Mouse (Mus musculus) cerebellum, adult 9-11 months (tissue): ENCODE results near the gene Ranbp10.
"Not testable (repeated sequence)": the region's sequence is repeated elsewhere in the genome, so short reads cannot be mapped to it uniquely, and the experiment has no call there.

Experiments used
- DNase-seq: peaks from one replicate; pipeline ENCODE4 v3.0.0; 2022

Ranbp10 gene

GRCm38 (mm10) chr8:105833740-105834139 is 6.6 kb upstream of the Ranbp10 start:
- not testable (repeated sequence) for DNase-seq

GRCm38 (mm10) chr8:105826379-105826778 is 771 bp downstream of the Ranbp10 start:
- no peak for DNase-seq

GRCm38 (mm10) chr8:105825506-105825905 is 1.6 kb downstream of the Ranbp10 start:
- no peak for DNase-seq

- DNase-seq = no peak
These were observed 6.2 kb downstream of the Ranbp10 start for GRCm38 (mm10) chr8:105820925-105821324.

- no peak for DNase-seq
These were observed 7.5 kb downstream of the Ranbp10 start for GRCm38 (mm10) chr8:105819659-105820058.

GRCm38 (mm10) chr8:105813241-105813640 is 13.9 kb downstream of the Ranbp10 start:
- no peak for DNase-seq

- no peak for DNase-seq
These were observed 14.6 kb downstream of the Ranbp10 start for GRCm38 (mm10) chr8:105812511-105812910.

- DNase-seq = no peak
These were observed 15.6 kb downstream of the Ranbp10 start for GRCm38 (mm10) chr8:105811543-105811942.

GRCm38 (mm10) chr8:105811061-105811460 is 16.1 kb downstream of the Ranbp10 start:
- peak; percentile 53 for DNase-seq

- DNase-seq = no peak
These were observed 16.8 kb downstream of the Ranbp10 start for GRCm38 (mm10) chr8:105810245-105810786.

- no peak for DNase-seq
These were observed 18.7 kb downstream of the Ranbp10 start for GRCm38 (mm10) chr8:105808480-105808879.

GRCm38 (mm10) chr8:105807766-105808165 is 19.4 kb downstream of the Ranbp10 start:
- DNase-seq = no peak

GRCm38 (mm10) chr8:105805964-105806363 is 21.2 kb downstream of the Ranbp10 start:
- DNase-seq = no peak

- DNase-seq = no peak
These were observed 21.8 kb downstream of the Ranbp10 start for GRCm38 (mm10) chr8:105805346-105805745.

- DNase-seq = no peak
These were observed 22.4 kb downstream of the Ranbp10 start for GRCm38 (mm10) chr8:105804797-105805196.

- no peak for DNase-seq
These were observed 25.8 kb downstream of the Ranbp10 start for GRCm38 (mm10) chr8:105801153-105801904.

- peak; percentile 65 for DNase-seq
These were observed 27.9 kb downstream of the Ranbp10 start for GRCm38 (mm10) chr8:105799091-105799812.

GRCm38 (mm10) chr8:105798408-105798807 is 28.7 kb downstream of the Ranbp10 start:
- DNase-seq = no peak

- no peak for DNase-seq
These were observed 31.4 kb downstream of the Ranbp10 start for GRCm38 (mm10) chr8:105795785-105796184.

- DNase-seq = no peak
These were observed 33.0 kb downstream of the Ranbp10 start for GRCm38 (mm10) chr8:105794009-105794598.

GRCm38 (mm10) chr8:105793331-105793730 is 33.8 kb downstream of the Ranbp10 start:
- no peak for DNase-seq

- DNase-seq = no peak
These were observed 37.5 kb downstream of the Ranbp10 start for GRCm38 (mm10) chr8:105789626-105790025.

- DNase-seq = no peak
These were observed 38.2 kb downstream of the Ranbp10 start for GRCm38 (mm10) chr8:105788927-105789326.

GRCm38 (mm10) chr8:105788241-105788640 is 38.9 kb downstream of the Ranbp10 start:
- no peak for DNase-seq
